Mouse (Mus musculus): ENCODE measurements at regions not wholly inside any gene's neighbourhood (a gene's known extent, or its start where the extent isn't known, plus 50 kb on each side); places are given as distances from the start of the nearest gene placed in this dataset.

DNA sequence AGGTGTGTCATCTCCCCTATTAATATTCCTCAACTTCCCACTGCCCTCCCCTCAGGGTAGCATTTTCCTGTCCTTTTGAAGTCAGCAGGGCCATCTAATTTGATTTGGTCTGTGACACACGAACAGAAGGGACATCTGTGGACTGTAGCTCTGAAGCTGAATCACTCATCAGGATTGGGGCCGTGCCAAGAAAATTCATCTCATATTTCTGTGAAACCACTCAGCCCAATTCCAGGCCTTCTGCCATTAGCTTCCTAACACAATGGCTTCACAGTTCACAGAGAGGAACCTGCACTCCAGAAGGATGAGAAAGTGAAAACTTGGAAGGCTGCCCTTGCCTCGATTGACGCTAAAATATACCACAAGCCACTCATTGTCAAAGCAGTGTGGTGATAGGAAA lies 86.1 kb downstream of the Abhd5 start:
- no peak for ATAC-seq (replicated peaks; ENCODE audit: low read depth, poor library complexity, severe bottlenecking)

DNA sequence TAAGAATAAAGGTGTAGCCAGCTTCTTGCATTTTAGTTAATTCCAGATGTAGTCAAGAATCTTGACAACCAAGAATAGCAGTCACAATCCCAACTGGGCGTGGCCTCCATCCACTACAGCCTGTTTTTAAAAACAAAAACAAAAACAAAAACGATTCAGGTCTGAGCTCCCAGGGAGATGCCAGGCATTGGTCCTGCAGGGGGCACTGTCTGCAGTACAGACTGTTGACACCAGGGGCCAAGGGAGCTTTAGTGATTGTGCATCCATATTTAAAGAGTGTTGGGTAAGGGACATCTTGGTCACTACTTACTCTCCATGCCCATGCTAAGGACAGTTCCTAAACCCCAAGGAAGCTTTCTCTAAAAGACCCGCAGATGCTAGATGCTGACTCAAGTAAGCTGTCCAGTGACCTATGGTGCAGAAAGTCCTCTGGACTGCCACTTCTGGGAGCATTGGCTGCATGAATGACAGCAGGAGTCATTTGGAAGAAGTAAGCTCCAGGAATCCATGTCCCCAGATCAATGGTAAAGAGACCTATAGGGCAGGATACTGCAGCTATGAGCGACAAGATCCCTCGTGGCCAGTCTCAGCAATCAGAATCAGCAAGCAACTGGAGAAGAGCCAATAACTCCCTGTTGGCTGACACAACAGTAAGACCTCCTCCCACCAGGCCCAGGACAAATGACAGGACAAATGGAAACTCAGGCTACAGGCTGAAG lies 95.1 kb downstream of the Abhd5 start:
- no peak for ATAC-seq (replicated peaks; ENCODE audit: low read depth, poor library complexity, severe bottlenecking)

DNA sequence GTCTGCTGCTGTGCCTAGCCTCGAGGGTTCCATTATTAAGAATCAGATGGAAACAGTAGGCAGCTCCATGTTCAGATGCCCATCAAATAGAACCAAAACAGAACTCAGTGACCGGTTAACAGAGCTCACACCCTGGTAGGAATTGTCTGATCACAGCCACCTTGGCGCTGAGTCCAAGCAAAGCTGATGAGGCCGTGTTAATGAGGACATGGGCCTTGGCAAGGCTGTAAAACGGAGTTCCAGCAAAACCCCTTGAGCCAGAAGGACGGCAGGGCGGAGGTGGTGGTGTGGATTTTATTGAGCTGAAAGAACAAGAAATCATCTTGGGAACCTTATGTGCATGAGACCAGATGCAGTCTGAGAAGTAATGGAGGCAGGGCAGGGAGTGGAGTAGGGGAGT lies 96.2 kb downstream of the Abhd5 start:
- no peak for ATAC-seq (replicated peaks; ENCODE audit: low read depth, poor library complexity, severe bottlenecking)

DNA sequence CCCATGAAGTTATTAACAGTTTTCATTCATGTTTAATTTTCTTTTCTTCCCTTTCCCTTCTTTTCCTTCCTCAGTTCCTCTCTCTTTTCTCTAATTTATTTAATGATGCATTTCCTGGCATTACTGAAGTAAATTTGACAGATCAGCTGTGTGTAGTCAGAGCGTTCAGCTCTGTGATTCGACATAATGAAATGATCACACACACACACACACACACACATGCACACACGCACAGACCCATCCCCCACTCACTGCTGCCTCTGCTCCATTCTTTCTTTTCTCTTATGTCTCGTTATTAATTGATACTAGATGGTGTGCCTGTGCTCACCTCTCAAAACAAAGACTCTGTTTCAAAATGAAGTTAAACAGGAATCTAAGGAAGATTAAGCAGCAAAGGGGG lies 96.9 kb downstream of the Abhd5 start:
- no peak for ATAC-seq (replicated peaks; ENCODE audit: low read depth, poor library complexity, severe bottlenecking)

DNA sequence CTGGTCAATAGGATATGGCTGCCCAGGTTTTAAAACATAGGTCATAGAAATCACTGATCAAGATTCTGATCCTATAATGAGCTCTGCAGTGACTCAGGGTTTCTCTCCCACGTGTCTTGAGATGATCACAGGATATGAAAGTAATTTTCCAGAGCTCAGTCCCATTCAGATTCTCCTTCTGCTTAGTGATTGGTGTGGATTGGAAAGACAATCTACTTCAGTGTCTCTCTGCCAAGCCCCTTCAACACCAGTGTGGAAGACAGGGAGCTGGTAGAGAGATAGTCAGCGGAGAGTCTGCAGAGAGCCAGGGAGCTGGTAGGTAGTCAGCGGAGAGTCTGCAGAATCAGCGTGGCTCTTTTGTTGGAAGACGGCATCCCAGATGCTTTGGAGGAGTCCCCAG lies 99.1 kb downstream of the Abhd5 start:
- no peak for ATAC-seq (replicated peaks; ENCODE audit: low read depth, poor library complexity, severe bottlenecking)

DNA sequence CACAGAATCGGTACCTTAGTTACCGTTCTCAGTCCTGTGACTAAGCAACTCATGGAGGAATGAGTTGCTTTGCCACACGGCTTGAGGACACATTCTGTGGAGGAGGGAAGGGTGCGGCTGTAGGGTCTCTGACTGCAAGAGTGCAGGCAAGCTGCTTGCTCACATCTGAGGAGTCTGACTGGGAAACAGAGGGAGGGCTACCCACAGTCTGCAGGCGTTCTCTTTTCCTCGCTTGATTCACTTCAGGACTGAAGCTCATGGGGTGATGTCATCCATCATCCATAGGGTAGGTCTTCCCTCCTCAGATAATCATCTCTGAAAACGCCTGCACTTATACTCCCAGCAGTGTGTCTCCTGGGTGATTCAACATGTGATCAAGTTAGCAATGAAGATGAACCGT lies 103.9 kb downstream of the Abhd5 start:
- ATAC-seq (replicated peaks; ENCODE audit: low read depth, poor library complexity, severe bottlenecking), result no peak

DNA sequence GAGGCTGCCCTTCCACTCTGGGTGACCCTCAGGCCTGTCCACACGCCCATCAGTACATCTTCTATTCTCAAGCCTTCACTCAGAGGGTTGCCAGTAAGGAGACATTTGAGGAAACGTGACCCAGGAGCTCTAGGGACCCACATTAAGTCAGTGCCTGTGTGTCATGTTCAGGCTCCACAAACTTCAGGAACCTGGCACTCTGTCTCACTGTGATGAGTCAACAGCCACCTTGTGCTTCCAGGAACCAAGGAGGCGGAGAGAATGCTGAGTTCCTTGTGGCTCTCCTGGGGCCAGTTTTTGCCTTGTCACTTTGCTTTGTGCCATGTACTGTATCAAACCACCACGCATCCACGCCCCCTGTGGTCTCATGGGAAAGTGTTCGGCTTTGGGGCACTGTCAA lies 104.4 kb downstream of the Abhd5 start:
- no peak for ATAC-seq (replicated peaks; ENCODE audit: low read depth, poor library complexity, severe bottlenecking)

DNA sequence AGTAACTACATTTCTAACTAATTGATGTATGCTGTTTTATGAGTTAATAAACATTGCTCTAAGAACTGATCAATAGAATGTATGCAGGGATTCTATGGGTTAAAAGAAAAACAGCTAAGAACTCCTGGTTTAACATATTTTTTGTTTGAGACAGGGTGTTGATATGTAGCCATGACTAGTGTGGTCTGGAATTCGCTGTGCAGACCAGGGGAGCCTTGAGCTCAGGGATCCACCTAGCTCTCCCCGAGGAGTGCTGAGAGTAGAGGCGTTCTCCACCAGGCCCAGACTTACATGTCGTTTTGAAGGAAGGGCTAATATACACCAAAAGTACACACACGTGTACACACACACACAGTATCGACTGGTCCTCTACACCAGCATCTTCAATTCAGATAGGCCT lies 108.1 kb downstream of the Abhd5 start:
- ATAC-seq (replicated peaks; ENCODE audit: low read depth, poor library complexity, severe bottlenecking), result no peak

DNA sequence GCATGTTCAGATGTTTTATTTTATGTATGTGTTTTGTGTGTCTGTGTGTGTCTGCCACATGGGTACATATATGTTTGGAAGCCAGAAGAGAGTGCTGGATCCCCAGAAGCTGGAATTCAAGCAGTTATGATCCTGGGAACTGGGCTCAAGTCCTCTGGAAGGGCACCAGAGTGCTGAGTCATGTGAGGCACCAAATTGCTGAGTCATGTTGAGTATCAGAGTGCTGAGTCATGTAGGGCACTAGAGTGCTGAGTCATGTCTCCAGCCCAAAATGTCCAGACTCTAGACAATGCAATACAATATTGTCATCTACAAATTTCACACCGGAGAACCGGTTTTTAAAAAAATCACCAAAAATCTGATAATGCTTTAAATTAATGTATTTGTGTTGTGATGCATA lies 120.1 kb downstream of the Abhd5 start:
- ATAC-seq (replicated peaks; ENCODE audit: low read depth, poor library complexity, severe bottlenecking), result no peak

DNA sequence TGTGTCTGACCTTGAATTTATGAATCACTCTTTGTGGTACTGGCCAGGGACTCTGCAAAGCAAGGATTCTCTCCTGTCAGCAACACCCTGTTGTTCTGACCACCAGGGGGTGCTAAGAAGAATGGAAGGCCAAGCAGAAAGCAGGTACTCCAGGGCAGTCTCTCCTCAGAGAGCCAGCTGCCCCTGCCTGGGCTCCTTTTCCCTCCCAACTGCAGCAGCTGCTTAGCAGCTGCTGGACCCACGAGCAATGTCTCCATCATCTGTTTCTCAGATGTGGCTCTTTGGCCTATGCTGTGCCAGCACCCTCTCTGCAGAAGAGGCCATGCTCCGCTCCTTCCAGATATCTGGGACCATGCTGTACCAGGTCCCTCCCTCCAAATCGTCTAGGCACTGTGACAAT lies 124.9 kb downstream of the Abhd5 start:
- peak; percentile 62 for ATAC-seq (replicated peaks; ENCODE audit: low read depth, poor library complexity, severe bottlenecking)

DNA sequence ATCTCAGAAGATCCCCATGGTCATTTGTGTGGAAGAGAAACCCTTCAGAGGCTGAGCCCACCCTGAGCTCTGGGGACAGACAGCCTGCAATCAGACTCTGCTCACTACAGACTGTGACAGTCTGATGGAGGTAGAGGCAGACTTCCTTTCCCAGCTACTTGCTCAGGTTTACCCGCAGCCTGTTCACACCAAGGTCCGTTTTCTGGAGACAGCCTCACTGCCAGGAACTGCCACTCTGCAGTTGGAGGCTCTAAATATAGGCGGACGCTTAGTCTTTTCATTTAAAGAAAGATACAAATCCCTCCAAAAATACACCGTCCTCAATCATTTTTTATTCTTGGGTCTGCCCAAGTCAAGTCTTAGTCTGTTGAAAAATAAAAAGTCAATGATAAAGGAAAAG lies 135.6 kb downstream of the Abhd5 start:
- ATAC-seq (replicated peaks; ENCODE audit: low read depth, poor library complexity, severe bottlenecking), result no peak

DNA sequence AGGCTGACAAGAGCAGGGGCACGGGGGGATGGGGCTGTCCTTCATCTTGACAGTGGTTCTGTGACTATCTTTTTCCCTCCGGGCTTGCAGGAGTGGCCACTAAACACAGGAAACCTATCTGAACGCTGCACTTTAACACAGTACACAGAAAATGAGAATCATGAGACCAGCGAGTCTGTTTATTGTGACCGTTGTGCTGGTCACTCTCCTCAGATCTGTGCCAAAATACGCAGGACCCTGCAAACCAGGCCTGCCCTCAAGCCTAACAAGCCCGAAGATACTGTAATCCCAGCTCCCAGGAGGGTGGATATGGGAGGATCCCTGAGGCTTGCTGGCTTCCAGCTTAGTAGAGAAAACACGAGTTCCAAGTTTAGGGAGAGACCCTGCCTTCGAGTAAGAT lies 143.3 kb downstream of the Abhd5 start:
- no peak for ATAC-seq (replicated peaks; ENCODE audit: low read depth, poor library complexity, severe bottlenecking)

DNA sequence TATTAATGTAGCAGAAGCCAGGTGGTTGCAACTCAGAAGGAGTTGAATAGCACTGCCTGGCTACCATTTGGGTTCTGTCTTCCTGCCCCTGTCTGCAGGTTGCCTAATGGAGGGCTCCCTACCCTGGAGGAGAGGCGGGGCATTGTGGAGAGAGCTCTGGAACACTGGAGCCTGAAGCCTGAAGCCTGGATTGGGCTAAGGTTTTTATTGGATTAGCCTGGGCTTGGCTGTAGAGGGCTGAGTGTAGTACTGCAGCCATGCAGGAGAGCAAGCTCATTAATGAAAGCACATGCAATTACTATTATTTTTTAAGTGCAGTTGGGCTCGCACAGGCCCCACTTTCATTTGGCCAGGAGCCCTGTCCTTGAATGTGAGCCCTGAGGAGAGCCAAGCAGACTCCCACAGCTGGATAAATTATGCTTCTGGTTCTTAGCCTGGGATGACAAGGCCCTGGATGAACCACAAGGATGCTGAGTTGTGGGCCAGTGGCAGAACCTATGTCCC lies 145.1 kb downstream of the Abhd5 start:
- ATAC-seq (replicated peaks; ENCODE audit: low read depth, poor library complexity, severe bottlenecking), result no peak

DNA sequence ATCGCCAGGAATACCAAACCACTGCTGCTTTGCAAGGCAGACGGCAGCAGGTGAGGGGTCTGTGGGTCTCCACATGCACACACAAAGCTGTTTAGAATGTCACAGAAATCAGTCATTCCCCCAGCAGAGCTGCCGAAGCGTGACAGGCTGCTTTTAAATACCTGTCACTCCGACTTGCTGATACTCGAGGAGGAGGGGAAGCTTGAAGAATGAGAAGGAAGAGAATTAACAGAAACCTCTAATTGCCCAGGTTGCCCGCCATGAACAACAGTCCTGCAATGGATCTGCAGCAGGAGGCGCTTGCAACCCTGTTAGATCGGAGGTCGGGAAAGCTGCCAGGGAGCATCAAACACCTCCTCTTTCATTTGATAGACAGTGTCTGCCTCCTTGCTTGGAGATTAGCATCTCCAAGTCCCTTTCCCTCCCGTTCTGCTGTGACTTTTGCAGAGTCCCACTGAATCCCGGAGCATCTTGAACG lies 150.5 kb downstream of the Abhd5 start:
- no peak for ATAC-seq (replicated peaks; ENCODE audit: low read depth, poor library complexity, severe bottlenecking)

DNA sequence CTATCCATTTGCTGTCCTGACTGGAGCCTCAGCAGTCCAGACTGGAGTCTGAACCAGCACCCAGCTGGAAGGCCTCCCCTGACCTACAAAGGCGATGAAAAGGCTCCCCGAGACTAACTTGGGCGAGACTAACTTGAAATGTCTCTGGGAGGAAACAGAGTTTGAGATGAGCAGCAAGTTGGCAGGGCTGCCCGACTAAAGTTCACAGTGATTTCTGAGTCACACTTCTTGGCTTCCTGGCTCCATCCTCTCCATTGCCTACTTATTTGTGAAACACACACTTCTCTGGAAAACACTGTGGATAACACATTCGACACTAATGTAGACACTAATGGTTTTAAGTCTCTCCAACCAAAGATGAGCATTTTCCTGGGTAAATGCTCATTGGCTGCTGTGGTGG lies 170.2 kb downstream of the Abhd5 start:
- no peak for ATAC-seq (replicated peaks; ENCODE audit: low read depth, poor library complexity, severe bottlenecking)

DNA sequence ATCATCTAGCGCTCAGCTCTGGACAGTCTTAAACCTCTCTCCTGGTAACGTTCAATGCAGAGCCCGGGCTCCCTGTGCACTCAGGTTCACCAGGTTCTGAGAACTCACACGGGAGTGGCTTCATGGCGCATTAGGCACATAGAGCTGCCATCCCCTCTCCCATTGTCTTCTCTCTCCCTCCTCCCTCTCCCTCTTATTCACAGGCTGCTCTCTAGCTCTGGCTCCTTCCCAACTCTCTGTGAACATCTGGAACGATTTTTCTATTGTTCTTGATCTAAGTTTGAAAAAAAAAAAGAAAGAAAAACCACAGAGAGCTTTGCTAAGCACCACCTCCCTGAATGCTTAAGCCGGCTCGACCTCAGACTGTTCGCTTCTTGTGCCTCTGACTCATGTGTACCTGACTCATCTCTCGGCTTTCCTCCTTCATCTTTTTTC lies 174.2 kb downstream of the Abhd5 start:
- ATAC-seq (replicated peaks; ENCODE audit: low read depth, poor library complexity, severe bottlenecking), result no peak

DNA sequence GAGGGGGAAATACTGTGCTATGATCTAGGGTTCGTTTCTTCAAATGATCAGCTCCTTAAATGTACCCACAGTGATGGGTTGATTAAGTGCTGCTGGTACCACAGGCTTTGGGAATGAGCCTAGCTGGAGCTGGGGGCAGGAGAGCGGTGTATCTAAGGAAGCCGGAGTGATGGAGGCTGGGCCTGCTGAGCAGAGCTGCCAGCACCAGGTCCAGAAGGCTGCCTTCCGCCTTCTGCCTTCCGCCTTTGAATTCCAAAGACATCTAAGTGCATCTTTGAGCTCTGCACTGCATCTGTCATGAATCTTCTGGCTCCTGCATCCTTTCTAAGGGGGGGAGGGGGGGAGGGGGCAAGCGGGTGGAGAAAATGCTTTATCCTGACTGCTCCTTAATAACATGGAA lies 176.9 kb downstream of the Abhd5 start:
- no peak for ATAC-seq (replicated peaks; ENCODE audit: low read depth, poor library complexity, severe bottlenecking)

DNA sequence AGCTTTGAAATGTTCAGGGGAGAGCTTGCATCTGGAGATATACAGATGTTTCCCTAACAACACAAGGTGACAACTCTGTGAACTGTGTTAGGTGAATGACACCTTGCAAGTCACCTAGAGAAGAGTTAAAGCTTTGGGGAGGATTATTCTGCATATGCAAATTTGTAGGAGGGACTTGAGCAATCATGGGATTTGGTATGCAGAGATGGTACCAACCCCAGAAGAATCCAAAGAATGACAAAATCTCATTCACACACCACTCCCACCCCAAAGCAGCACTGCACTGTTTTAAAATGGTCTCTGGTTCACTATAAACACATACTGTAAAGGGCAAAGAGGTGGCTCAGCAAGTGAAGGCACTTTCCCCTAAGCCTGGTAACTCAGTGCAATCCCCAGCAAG lies 178.3 kb downstream of the Abhd5 start:
- ATAC-seq (replicated peaks; ENCODE audit: low read depth, poor library complexity, severe bottlenecking), result no peak

DNA sequence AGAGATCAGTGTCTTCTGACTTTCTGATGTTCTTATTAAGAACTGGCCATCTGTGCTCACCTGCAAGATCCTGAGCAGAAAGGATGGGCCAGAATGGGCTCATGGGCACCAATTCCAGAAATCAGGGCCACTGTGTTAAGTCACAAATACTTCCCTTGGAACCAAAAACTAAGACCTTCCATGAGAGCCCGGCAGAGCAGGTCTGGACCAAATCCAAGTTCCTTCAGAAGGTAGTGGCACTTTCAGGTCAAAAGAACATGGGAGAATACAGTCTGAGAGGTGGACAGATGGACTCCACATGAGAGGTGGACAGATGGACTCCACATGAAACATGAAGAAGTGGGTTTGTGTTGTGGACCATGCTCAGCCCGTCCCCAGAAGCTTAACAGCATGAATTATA lies 180.4 kb downstream of the Abhd5 start:
- no peak for ATAC-seq (replicated peaks; ENCODE audit: low read depth, poor library complexity, severe bottlenecking)

DNA sequence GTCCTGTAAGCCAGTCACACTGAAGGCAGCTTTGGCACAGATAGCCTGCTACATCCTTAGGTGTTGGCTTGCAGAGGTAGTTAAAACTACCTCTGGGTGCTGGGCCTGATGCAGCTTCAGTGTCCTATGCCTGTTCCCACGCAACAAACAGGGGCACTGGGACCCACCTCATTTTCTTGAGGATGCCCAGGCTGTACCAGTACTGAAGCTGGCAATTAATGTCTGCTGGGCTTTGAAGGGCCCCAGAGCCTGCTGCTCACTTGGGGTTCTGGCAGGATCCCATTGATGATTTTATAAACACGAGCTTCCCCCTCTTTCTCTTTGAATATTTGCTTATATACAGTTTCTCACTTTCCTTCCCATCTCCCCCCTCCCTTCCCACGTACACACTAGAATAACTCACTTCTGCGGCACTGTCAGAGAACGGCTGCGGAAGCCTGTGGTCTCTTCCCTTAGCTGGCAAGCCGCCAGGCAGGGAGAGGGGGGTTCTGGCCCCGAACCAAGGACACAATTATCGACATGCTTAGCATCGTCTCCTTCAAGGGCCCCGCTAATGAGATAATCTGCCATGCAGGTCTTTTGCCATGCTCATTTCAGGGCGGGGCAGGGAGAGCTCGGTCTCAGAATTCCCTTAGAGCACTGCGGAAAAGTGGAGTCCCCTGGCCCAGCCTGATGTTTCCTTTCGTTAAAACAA lies 182.9 kb downstream of the Abhd5 start:
- ATAC-seq (replicated peaks; ENCODE audit: low read depth, poor library complexity, severe bottlenecking), result no peak

DNA sequence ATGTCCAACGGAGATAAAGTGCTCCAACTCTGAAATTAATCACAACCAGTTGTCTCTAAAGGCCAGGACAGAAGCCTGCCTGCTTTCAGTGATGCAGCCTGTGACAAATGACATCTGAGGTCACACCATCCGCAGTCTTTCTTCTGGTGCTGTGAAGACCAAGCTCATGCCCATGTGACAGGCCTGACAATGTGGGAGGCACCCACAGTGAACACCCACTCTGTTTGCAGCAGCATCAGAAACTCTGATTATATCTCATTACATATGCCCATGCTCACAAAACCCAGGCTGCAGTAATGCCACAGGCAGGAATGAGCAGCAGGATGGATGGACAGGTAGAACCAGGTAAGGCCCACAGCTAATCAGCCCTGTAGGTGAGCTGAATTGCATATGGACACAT lies 183.6 kb downstream of the Abhd5 start:
- no peak for ATAC-seq (replicated peaks; ENCODE audit: low read depth, poor library complexity, severe bottlenecking)

DNA sequence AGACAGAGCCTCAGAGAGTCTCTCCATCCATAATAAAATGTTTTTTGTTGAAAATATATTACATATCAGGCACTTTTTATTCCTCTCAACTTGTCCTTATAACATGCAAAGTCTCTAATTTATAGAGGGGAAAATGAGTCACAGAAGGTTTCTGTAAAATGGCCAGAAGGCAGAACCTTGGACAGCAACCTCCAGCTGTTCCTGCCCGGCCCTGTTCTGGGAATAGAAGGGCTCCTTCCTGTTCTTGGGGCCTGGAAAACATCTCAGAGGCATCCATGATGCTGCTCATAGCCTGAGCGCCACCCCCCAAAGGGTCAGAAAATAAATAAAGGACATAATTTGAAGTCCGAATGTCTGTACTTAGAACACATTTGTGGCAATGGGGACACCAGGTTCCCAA lies 188.7 kb downstream of the Abhd5 start:
- no peak for ATAC-seq (replicated peaks; ENCODE audit: low read depth, poor library complexity, severe bottlenecking)

All from common myeloid progenitor, adult 5-6 weeks (primary cell).